30 mouse cellular contexts compared by ENCODE assay signal in the genomic region with DNA sequence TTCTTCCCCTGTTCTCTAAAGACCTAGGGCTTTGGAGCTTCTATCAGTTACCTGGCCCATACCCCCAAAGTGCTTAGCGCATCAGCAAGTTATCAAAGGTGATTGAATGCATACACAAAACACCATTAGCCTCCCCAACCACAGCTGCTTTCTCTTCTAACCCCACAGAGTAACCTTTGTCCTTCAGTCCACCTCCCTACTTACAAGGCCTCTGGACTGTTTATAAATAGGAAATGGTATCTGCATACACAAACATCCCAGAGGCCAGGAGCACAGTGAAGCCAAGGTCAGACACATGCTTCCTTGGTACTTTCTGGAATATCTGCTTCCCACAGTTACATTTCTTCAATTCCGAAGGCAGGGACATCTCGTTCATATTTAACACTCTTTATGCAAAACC.
DNase-seq lines count a peak whose midpoint lies in the region; ATAC-seq lines count a peak whose summit lies in the region.
"Had no signal": no experiment of that assay in that cellular context is flagged by ENCODE, and none has a peak within 500 bp of the region (broad histone marks: within the 10 kb centered on the region; RNA-seq: fewer than 3 reads in every experiment).

No protein-coding gene starts in this region.

- no peak overlapping the region for H3K9ac ChIP-seq in heart, embryonic 14.5 days (ENCODE audit: low read length)
- no peak overlapping the region for H3K9ac ChIP-seq in hindbrain, embryonic 13.5 days
- H3K9ac ChIP-seq: embryonic facial prominence, embryonic 15.5 days; forebrain, embryonic 12.5 days; forebrain, postnatal 0 days; hindbrain, embryonic 15.5 days; intestine, embryonic 15.5 days; liver, embryonic 13.5 days; midbrain, embryonic 13.5 days; neural tube, embryonic 13.5 days had no signal

- ATAC-seq in heart, embryonic 14.5 days (ENCODE audit: insufficient number of reproducible peaks, insufficient read depth, low FRiP score, low read depth): no peak
- no peak for ATAC-seq in hindbrain, embryonic 13.5 days (ENCODE audit: low FRiP score)
- ATAC-seq: forebrain, postnatal 0 days; intestine, embryonic 15.5 days; midbrain, embryonic 13.5 days; Patski had no signal

- H3K27ac ChIP-seq in heart, embryonic 14.5 days (replicated peaks in 1 of 2; ENCODE audit: control insufficient read depth in 1 of 2, insufficient read depth in 1 of 2, low read depth in 2 of 2, low read length in 2 of 2): peak overlapping the region; percentile 39 to 66; a peak in 3 of 4 replicates
- H3K27ac ChIP-seq in hindbrain, embryonic 13.5 days: no peak overlapping the region
- H3K27ac ChIP-seq: embryonic facial prominence, embryonic 10.5 days; embryonic facial prominence, embryonic 15.5 days; forebrain, embryonic 12.5 days; hindbrain, embryonic 15.5 days; intestine, embryonic 15.5 days; liver, embryonic 13.5 days; macrophage; midbrain, embryonic 13.5 days; neural tube, embryonic 13.5 days had no signal

- peaks cover 7 to 16% of the 10 kb centered on the region in 2 experiments for H3K4me1 ChIP-seq in heart, embryonic 14.5 days (ENCODE audit: control insufficient read depth in 2 of 2, insufficient read depth in 2 of 2, low read length in 2 of 2)
- H3K4me1 ChIP-seq in hindbrain, embryonic 13.5 days (replicated peaks): 0 out of 2 replicates have a peak, but pooled peaks cover 6% of the 10 kb centered on the region
- H3K4me1 ChIP-seq: forebrain, embryonic 12.5 days; intestine, embryonic 15.5 days; liver, embryonic 13.5 days; midbrain, embryonic 13.5 days had no signal

- no peaks in the 10 kb centered on the region for H3K27me3 ChIP-seq in heart, embryonic 14.5 days (ENCODE audit: control insufficient read depth, insufficient read depth, low read length)
- no peaks in the 10 kb centered on the region for H3K27me3 ChIP-seq in hindbrain, embryonic 13.5 days
- H3K27me3 ChIP-seq: embryonic facial prominence, embryonic 15.5 days; forebrain, embryonic 12.5 days; hindbrain, embryonic 15.5 days; intestine, embryonic 15.5 days; liver, embryonic 13.5 days; midbrain, embryonic 13.5 days; neural tube, embryonic 13.5 days; Patski had no signal

- no peak overlapping the region for H3K4me2 ChIP-seq in heart, embryonic 14.5 days (ENCODE audit: low read length)
- no peak overlapping the region for H3K4me2 ChIP-seq in hindbrain, embryonic 13.5 days
- H3K4me2 ChIP-seq: embryonic facial prominence, embryonic 15.5 days; forebrain, embryonic 12.5 days; hindbrain, embryonic 15.5 days; intestine, embryonic 15.5 days; liver, embryonic 13.5 days; midbrain, embryonic 13.5 days; neural tube, embryonic 13.5 days had no signal

- DNase-seq in heart, adult 11 months: peak; percentile 92
- no peak for DNase-seq in heart, adult 8-10 months (ENCODE audit: low spot score)
- DNase-seq in heart, adult 9 months (ENCODE audit: low spot score in 2 of 2): no peak
- DNase-seq in testis, postnatal 14 days (ENCODE audit: low spot score): peak; percentile 27
- DNase-seq in testis, postnatal 10 days (ENCODE audit: low spot score): no peak
- DNase-seq: adrenal gland, postnatal 10 days; cerebellum, adult 8-10 months; cerebellum, postnatal 25 days; forebrain, postnatal 0 days; gastrocnemius, postnatal 10 days; kidney, adult 9 months; kidney, postnatal 10 days; layer of hippocampus, postnatal 36 days; left cerebral cortex, postnatal 4 days; liver, embryonic 13.5 days; lung, adult 2 months; lung, postnatal 10 days; right cerebral cortex, postnatal 4 days; thymus, postnatal 14 days had no signal

- no peak overlapping the region for H3K4me3 ChIP-seq in heart, embryonic 14.5 days (ENCODE audit: control insufficient read depth in 1 of 2, insufficient read depth in 1 of 2, low read depth in 1 of 2, low read length in 2 of 2)
- H3K4me3 ChIP-seq in hindbrain, embryonic 13.5 days: no peak overlapping the region
- H3K4me3 ChIP-seq: embryonic facial prominence, embryonic 10.5 days; embryonic facial prominence, embryonic 15.5 days; forebrain, embryonic 12.5 days; hindbrain, embryonic 15.5 days; intestine, embryonic 15.5 days; liver, embryonic 13.5 days; midbrain, embryonic 13.5 days; neural tube, embryonic 13.5 days had no signal

- no peaks in the 10 kb centered on the region for H3K36me3 ChIP-seq in heart, embryonic 14.5 days (ENCODE audit: control insufficient read depth, insufficient read depth, low read length)
- no peaks in the 10 kb centered on the region for H3K36me3 ChIP-seq in hindbrain, embryonic 13.5 days
- H3K36me3 ChIP-seq: embryonic facial prominence, embryonic 10.5 days; embryonic facial prominence, embryonic 15.5 days; forebrain, embryonic 12.5 days; hindbrain, embryonic 15.5 days; intestine, embryonic 15.5 days; liver, embryonic 13.5 days; midbrain, embryonic 13.5 days; neural tube, embryonic 13.5 days had no signal

- no peaks in the 10 kb centered on the region for H3K9me3 ChIP-seq in heart, embryonic 14.5 days (ENCODE audit: control insufficient read depth, low read length)
- H3K9me3 ChIP-seq in hindbrain, embryonic 13.5 days: no peaks in the 10 kb centered on the region
- H3K9me3 ChIP-seq: embryonic facial prominence, embryonic 10.5 days; embryonic facial prominence, embryonic 15.5 days; forebrain, embryonic 12.5 days; hindbrain, embryonic 15.5 days; intestine, embryonic 15.5 days; liver, embryonic 13.5 days; midbrain, embryonic 13.5 days; neural tube, embryonic 13.5 days had no signal

- 75% methylated on average over 3 of the region's 3 CpGs for WGBS in heart, embryonic 14.5 days
- 93% methylated on average over 3 of the region's 3 CpGs for WGBS in hindbrain, embryonic 13.5 days

Comparison
In these comparisons a context has a peak if more than half of its experiments do, and no peak if none do; other contexts are left out.
1. DNase-seq: peak in heart, adult 11 months (single experiment) and testis, postnatal 14 days (single experiment); none in heart, adult 8-10 months (single experiment), heart, adult 9 months (0 of 2) and testis, postnatal 10 days (single experiment).